Mouse (Mus musculus) midbrain, embryonic 14.5 days (tissue): ENCODE data around the gene Hapln4. TPM values are rescaled to one million over a fixed set of nuclear protein-coding genes. Genes with fewer than 3 reads are reported as not detected.

ENCODE experiments used
- ATAC-seq: fragments of 200-750 bp; cut with Nextera tagmentation; 2 replicates; pipeline ENCODE4 v1.8.0; 2017; ENCODE audit warnings: moderate number of reproducible peaks, moderate library complexity; ENCODE audit not compliant: low FRiP score, low TSS enrichment
- DNase-seq: peaks from one replicate; pipeline ENCODE4 v3.0.0-alpha.2; 2015
- H3K27ac ChIP-seq: fragments of 300-500 bp; sonication (generic); replicated peaks from 2 replicates; pipeline ENCODE4 v1.5.1; 2014; ENCODE audit warnings: mild to moderate bottlenecking, low read depth, low read length, moderate library complexity
- H3K27me3 ChIP-seq: fragments of 300-500 bp; sonication (generic); 2 replicates; pipeline ENCODE4 v1.6.1; 2014; ENCODE audit warnings: low read length, control low read depth, mixed read lengths; ENCODE audit not compliant: control insufficient read depth, insufficient read depth
- H3K36me3 ChIP-seq: fragments of 300-500 bp; sonication (generic); 2 replicates; pipeline ENCODE4 v1.6.1; 2014; ENCODE audit warnings: low read length, control low read depth; ENCODE audit not compliant: control insufficient read depth, insufficient read depth
- H3K4me1 ChIP-seq: fragments of 300-500 bp; sonication (generic); 2 replicates; pipeline ENCODE4 v1.6.1; 2014; ENCODE audit warnings: mild to moderate bottlenecking, antibody characterized with exemption, low read length, control low read depth; ENCODE audit not compliant: control insufficient read depth, insufficient read depth
- H3K4me2 ChIP-seq: fragments of 300-500 bp; sonication (generic); 2 replicates; pipeline ENCODE4 v1.6.1; 2014; ENCODE audit warnings: mild to moderate bottlenecking, low read length, moderate library complexity
- H3K4me3 ChIP-seq: fragments of 300-500 bp; sonication (generic); replicated peaks from 2 replicates; pipeline ENCODE4 v1.5.1; 2014; ENCODE audit warnings: low read depth, low read length
- H3K9ac ChIP-seq: fragments of 300-500 bp; sonication (generic); replicated peaks from 2 replicates; pipeline ENCODE4 v1.6.1; 2014; ENCODE audit warnings: mild to moderate bottlenecking, low read length, moderate library complexity
- H3K9me3 ChIP-seq: fragments of 300-500 bp; sonication (generic); 2 replicates; pipeline ENCODE4 v1.6.1; 2016; ENCODE audit warnings: low read length, control low read depth, mixed read lengths; ENCODE audit not compliant: control insufficient read depth
- WGBS: fragments of 180-500 bp; shearing (Covaris S2); extraction: QIAGEN DNeasy Blood & Tissue Kit; methylation state at CpG from one replicate; pipeline ENCODE4 v1.1.7; 2014; 5-methylcytosine and 5-hydroxymethylcytosine counted together
- microRNA-seq: library from miRNA; unstranded; fragments of <30 nt; microRNA quantifications from one replicate; pipeline ENCODE4, GENCODE M21; 2016
- polyA plus RNA-seq: library from polyadenylated mRNA; unstranded; fragments of >200 nt; fragmentation: Nextera tagmentation; extraction: Ambion mirVana; gene quantifications from 2 replicates; pipeline ENCODE4 v1.2.1, GENCODE M21; 2014

Gene Hapln4
- polyA plus RNA-seq, 1 experiment from 2014 or later = 1.3 TPM

DNA sequence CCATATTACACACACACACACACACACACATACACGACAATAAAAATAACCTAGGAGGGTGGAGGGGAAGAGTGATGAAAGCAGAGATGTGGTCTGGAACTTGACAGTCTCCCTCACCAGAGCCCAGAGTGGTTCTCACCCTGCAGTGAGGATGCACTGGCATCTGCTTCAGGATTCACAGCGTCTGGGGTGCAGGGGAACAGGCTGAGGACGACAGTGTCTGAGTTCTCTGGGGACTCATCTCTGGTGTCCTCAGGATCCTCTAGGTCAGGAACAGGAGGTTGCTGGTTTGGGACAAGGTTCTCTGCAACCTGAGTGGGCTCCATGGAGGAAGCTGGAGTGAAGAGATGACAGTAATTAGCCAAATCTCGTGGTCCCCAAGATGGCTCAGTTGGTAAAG, 54.6 kb downstream of the Hapln4 start:
- no peak for ATAC-seq
- peak overlapping the region; percentile 65 for H3K4me2 ChIP-seq
- no peaks in the 10 kb centered on the region for H3K27me3 ChIP-seq
- H3K36me3 ChIP-seq = peaks cover 42% of the 10 kb centered on the region
- no peak for DNase-seq
- H3K27ac ChIP-seq = no peak overlapping the region
- H3K4me3 ChIP-seq = peak overlapping the region; percentile 55; the same call in 1 of the 2 replicates
- 82% methylated on average over 4 of the region's 4 CpGs for WGBS
- H3K4me1 ChIP-seq = peaks cover 19% of the 10 kb centered on the region
- peak overlapping the region; percentile 12; the same call in 1 of the 2 replicates for H3K9ac ChIP-seq
- no peaks in the 10 kb centered on the region for H3K9me3 ChIP-seq

DNA sequence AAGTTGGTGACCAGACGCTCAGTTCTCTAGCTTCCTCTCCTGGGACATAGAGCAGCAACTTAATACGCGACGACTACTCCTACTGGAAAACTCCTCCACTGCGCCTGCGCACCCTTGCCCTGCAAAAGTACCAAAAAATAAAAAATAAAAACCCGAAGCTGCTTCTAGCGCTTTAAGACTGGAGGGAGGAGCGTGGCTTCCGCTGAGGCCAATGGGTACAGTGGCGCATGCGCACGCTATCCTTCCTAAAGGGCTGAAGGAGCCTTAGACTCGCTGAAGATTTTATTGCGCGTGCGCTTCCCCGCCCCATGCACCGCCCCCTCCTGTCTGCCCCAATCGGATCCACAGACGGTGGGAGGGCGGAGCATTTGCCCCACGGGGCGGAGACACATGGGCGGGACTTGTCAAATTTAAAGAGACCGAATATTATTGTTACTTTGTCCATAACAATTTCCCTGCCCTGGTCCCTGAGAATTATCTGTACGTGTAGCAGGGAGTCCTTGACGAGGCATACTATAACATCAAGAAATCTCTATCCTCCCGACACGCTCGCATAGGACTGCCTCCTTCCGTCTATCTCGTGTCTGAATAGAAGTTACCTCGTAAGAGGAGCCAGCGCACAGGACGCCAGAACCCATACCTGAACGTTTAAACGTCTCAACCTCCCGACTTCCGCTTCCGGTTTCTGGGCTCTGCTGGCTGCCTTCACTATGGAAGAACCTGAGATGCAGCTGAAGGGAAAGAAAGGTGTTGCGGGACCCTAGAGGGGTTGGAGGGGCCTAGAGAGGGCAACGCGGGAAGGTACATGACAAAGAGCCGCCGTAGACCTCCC, 56.0 kb downstream of the Hapln4 start, which contains the start of the genes Rfxank, Borcs8 and Mef2b:
Gene Rfxank (minus strand): TSS at position 129 of the 832 bp plus-strand sequence.
Gene Borcs8 (plus strand): TSS at position 474 of the 832 bp plus-strand sequence.
Gene Mef2b (plus strand): TSS at position 686 of the 832 bp plus-strand sequence.
- Histone ChIP-seq H3K27ac (peak within 1 kb of the TSS; percentile 62), H3K9ac (peak within 1 kb of the TSS; percentile 68), H3K4me2 (peak within 1 kb of the TSS; percentile 66), H3K27me3 (no peaks in the 10 kb centered on the region), H3K4me1 (peaks cover 19% of the 10 kb centered on the region), H3K9me3 (no peaks in the 10 kb centered on the region), H3K4me3 (peak within 1 kb of the TSS; percentile 55), H3K36me3 (peaks cover 37% of the 10 kb centered on the region)
- ATAC-seq (peak; percentile 97), DNase-seq (peak; percentile 100)
- under 1% methylated on average over 46 of the region's 46 CpGs for WGBS

DNA sequence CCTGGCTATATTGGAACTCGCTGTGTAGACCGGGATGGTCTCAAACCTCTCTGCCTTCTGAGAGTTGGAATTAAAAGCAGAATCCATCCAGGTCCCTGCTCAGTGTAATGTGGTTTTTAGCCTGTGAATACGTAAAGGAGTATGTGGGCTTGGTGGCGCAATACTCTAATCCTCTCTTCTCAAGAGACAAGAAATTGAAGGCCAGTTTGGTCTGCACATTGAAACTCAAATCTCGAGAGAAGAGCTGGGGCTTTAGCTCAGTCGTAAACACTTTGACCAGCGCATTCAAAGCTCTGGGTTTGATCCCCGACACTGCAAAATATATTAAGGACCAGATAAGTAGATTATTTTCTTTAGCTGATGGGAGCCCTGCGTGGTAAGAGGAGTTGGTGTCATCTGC, 56.7 kb downstream of the Hapln4 start:
- DNase-seq = no peak

More for the DNA sequence above, 56.7 kb downstream of the Hapln4 start:
- 12% methylated on average over 9 of the region's 9 CpGs for WGBS
- Histone ChIP-seq H3K36me3 (peaks cover 37% of the 10 kb centered on the region), H3K27me3 (no peaks in the 10 kb centered on the region), H3K27ac (peak overlapping the region; percentile 62; the same call in 1 of the 2 replicates), H3K9ac (peak overlapping the region; percentile 68), H3K4me3 (peak overlapping the region; percentile 55), H3K4me2 (peak overlapping the region; percentile 66), H3K4me1 (peaks cover 19% of the 10 kb centered on the region), H3K9me3 (no peaks in the 10 kb centered on the region)
- ATAC-seq = no peak

Small RNAs within 50 kb of the gene (microRNA-seq; reads per million reads assigned to microRNA genes)
- 3.5 reads per million, percentile 23 among the genes with 10 or more reads in this experiment for gene Mir7066

Other genes with a start within 250 kb of the Hapln4 start
- 3.1 and 4.6 TPM in 2 replicates for gene Cilp2, start 195.8 kb upstream of the Hapln4 start, polyA plus RNA-seq
- gene Tssk6, start 181.3 kb upstream of the Hapln4 start, polyA plus RNA-seq = 5.1 TPM in 2 replicates
- gene Ndufa13, start 180.9 kb upstream of the Hapln4 start, polyA plus RNA-seq = 170 and 211 TPM in 2 replicates
- gene Yjefn3, start 180.7 kb upstream of the Hapln4 start, polyA plus RNA-seq = 8.4 and 11.9 TPM in 2 replicates
- gene Gatad2a, start 87.1 kb upstream of the Hapln4 start, polyA plus RNA-seq = 22.6 and 28.1 TPM in 2 replicates
- gene Mau2, start 40.7 kb upstream of the Hapln4 start, polyA plus RNA-seq = 65.2 and 76.3 TPM in 2 replicates
- gene Sugp1, start 40.6 kb upstream of the Hapln4 start, polyA plus RNA-seq = 49.2 and 52.7 TPM in 2 replicates
- gene Tm6sf2, start 10.5 kb upstream of the Hapln4 start, polyA plus RNA-seq = 2.0 and 2.1 TPM in 2 replicates
- gene Ncan, start 37.4 kb downstream of the Hapln4 start, polyA plus RNA-seq = 135 and 147 TPM in 2 replicates
- 25.8 and 43.4 TPM in 2 replicates for gene Nr2c2ap, start 47.9 kb downstream of the Hapln4 start, polyA plus RNA-seq
- 6.7 and 7.5 TPM in 2 replicates for gene Rfxank, start 55.7 kb downstream of the Hapln4 start, polyA plus RNA-seq
- 64.2 and 71.2 TPM in 2 replicates for gene Borcs8, start 56.0 kb downstream of the Hapln4 start, polyA plus RNA-seq
- gene Mef2b, start 56.3 kb downstream of the Hapln4 start, polyA plus RNA-seq = 0.46 and 0.50 TPM in 2 replicates
- gene Tmem161a, start 88.9 kb downstream of the Hapln4 start, polyA plus RNA-seq = 31.2 and 40.7 TPM in 2 replicates
- gene Slc25a42, start 128.8 kb downstream of the Hapln4 start, polyA plus RNA-seq = 5.1 and 5.6 TPM in 2 replicates
- gene Sugp2, start 150.8 kb downstream of the Hapln4 start, polyA plus RNA-seq = 87.9 and 88.9 TPM in 2 replicates
- gene Armc6, start 151.0 kb downstream of the Hapln4 start, polyA plus RNA-seq = 82.5 and 115 TPM in 2 replicates
- gene Homer3, start 199.4 kb downstream of the Hapln4 start, polyA plus RNA-seq = 24.0 and 34.4 TPM in 2 replicates
- gene Ddx49, start 219.0 kb downstream of the Hapln4 start, polyA plus RNA-seq = 44.8 and 48.8 TPM in 2 replicates
- 274 and 309 TPM in 2 replicates for gene Cope, start 219.1 kb downstream of the Hapln4 start, polyA plus RNA-seq
- gene Cers1, start 232.3 kb downstream of the Hapln4 start, polyA plus RNA-seq = 38.8 and 42.9 TPM in 2 replicates
- not detected in 2 replicates for gene Gdf1, start 246.4 kb downstream of the Hapln4 start, polyA plus RNA-seq